Mouse (Mus musculus) intestine, postnatal 0 days (tissue): ENCODE results near the gene Cntnap1. TPM values are rescaled to one million over a fixed set of nuclear protein-coding genes. Genes with fewer than 3 reads are reported as not detected.

Source experiments
- ATAC-seq: fragments of 200-750 bp; cut with Nextera tagmentation; 2 replicates; pipeline ENCODE4 v1.8.0; 2017; ENCODE audit warnings: mild to moderate bottlenecking, moderate TSS enrichment, moderate library complexity
- H3K27ac ChIP-seq: fragments of 300-500 bp; sonication (generic); 2 replicates; pipeline ENCODE4 v1.5.1; 2014; ENCODE audit warnings: mild to moderate bottlenecking, low read depth, low read length, moderate library complexity
- H3K27me3 ChIP-seq: fragments of 300-500 bp; sonication (generic); replicated peaks from 2 replicates; pipeline ENCODE4 v1.6.1; 2014; ENCODE audit warnings: low read length, mixed read lengths; ENCODE audit not compliant: control insufficient read depth, insufficient read depth
- H3K36me3 ChIP-seq: fragments of 300-500 bp; sonication (generic); 2 replicates; pipeline ENCODE4 v1.6.1; 2014; ENCODE audit warnings: mild to moderate bottlenecking, moderate library complexity; ENCODE audit not compliant: control insufficient read depth, insufficient read depth
- H3K4me1 ChIP-seq: fragments of 300-500 bp; sonication (generic); replicated peaks from 2 replicates; pipeline ENCODE4 v1.6.1; 2014; ENCODE audit warnings: antibody characterized with exemption, low read length, mixed read lengths; ENCODE audit not compliant: control insufficient read depth, insufficient read depth
- H3K4me2 ChIP-seq: fragments of 300-500 bp; sonication (generic); replicated peaks from 2 replicates; pipeline ENCODE4 v1.6.1; 2014; ENCODE audit warnings: low read depth, mild to moderate bottlenecking, moderate library complexity
- H3K4me3 ChIP-seq: fragments of 300-500 bp; sonication (generic); 2 replicates; pipeline ENCODE4 v1.5.1; 2014; ENCODE audit warnings: low read depth, low read length
- H3K9ac ChIP-seq: fragments of 300-500 bp; sonication (generic); 2 replicates; pipeline ENCODE4 v1.6.1; 2014; ENCODE audit warnings: mild to moderate bottlenecking, low read depth, low read length
- H3K9me3 ChIP-seq: fragments of 300-500 bp; sonication (generic); 2 replicates; pipeline ENCODE4 v1.6.1; 2016; ENCODE audit warnings: mixed run types; ENCODE audit not compliant: control insufficient read depth
- CTCF ChIP-seq: sonication (generic); IDR thresholded peaks from 2 replicates; pipeline ENCODE4 v1.5.1; 2016; ENCODE audit warnings: low read depth, mild to moderate bottlenecking, control low read depth, antibody characterized with exemption, moderate library complexity
- WGBS: fragments of 180-500 bp; shearing (Covaris S2); extraction: QIAGEN DNeasy Blood & Tissue Kit; methylation state at CpG from one replicate; pipeline ENCODE4 v1.1.7; 2014; 5-methylcytosine and 5-hydroxymethylcytosine counted together
- polyA plus RNA-seq: library from polyadenylated mRNA; unstranded; fragments of >200 nt; fragmentation: Nextera tagmentation; extraction: Ambion mirVana; gene quantifications from 2 replicates; pipeline ENCODE4 v1.2.1, GENCODE M21; 2015

Cntnap1 gene
- polyA plus RNA-seq, 1 experiment from 2014 or later: 6.0 TPM

DNA sequence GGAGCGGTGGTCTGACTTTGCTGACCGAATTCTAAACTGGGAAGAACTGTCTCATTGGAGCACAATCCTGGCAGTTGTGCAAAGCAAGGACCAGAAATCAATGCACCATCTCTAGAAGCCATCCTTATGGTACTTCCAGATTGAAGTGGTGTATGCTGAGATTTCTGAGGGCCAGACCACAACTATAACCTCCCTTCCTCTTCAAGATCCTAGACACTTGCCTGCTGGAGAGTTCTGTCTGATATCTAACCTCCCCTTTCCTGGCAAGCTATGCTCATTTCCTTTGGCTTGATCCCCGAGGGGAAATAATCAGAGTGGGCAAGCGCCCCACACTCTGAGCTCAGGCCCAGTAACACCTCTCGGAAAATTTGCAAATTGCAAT is 2.1 kb downstream of the Cntnap1 start:
- H3K4me2 ChIP-seq: peak overlapping the region; percentile 93
- H3K4me1 ChIP-seq: peaks cover 26% of the 10 kb centered on the region

DNA sequence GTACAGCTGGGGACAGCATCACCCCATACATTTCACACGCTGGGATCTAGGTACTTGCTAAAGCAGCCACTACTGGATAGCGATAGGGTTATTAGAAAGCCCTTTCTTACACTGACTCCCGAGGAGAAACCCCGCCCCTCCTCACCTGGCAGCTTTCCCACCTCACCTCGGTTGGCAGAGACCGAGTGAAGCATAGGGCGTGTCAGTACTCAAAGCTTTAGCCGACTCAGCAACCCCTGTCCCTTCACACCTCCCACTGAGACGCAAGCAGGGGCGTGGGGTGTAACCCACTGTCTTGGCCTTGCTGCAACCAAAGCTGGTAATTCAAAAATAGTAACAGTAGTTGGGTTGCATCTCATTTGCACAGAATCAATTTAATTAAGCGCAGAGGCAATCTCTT is 2.8 kb downstream of the Cntnap1 start:
- Histone ChIP-seq H3K27me3 (peaks cover 12% of the 10 kb centered on the region), H3K27ac (no peak overlapping the region), H3K4me2 (peak overlapping the region; percentile 68), H3K4me1 (peaks cover 26% of the 10 kb centered on the region), H3K4me3 (no peak overlapping the region; the same call in 1 of the 2 replicates), H3K36me3 (0 out of 2 replicates have a peak, but pooled peaks cover 2% of the 10 kb centered on the region), H3K9ac (no peak overlapping the region), H3K9me3 (no peaks in the 10 kb centered on the region)
- TF ChIP-seq CTCF: no peak
- ATAC-seq: no peak
- WGBS: 9% methylated on average over 11 of the region's 11 CpGs

More for the DNA sequence above, 2.1 kb downstream of the Cntnap1 start:
- Histone ChIP-seq H3K9me3 (no peaks in the 10 kb centered on the region), H3K9ac (0 out of 2 replicates have a peak overlapping the region, but pooled peaks have one; percentile 45), H3K36me3 (peaks cover 9% of the 10 kb centered on the region), H3K4me3 (peak overlapping the region; percentile 79), H3K27ac (peak overlapping the region; percentile 17), H3K27me3 (peaks cover 11% of the 10 kb centered on the region)
- no peak for TF ChIP-seq CTCF
- ATAC-seq: no peak
- 19% methylated on average over 5 of the region's 5 CpGs for WGBS

DNA sequence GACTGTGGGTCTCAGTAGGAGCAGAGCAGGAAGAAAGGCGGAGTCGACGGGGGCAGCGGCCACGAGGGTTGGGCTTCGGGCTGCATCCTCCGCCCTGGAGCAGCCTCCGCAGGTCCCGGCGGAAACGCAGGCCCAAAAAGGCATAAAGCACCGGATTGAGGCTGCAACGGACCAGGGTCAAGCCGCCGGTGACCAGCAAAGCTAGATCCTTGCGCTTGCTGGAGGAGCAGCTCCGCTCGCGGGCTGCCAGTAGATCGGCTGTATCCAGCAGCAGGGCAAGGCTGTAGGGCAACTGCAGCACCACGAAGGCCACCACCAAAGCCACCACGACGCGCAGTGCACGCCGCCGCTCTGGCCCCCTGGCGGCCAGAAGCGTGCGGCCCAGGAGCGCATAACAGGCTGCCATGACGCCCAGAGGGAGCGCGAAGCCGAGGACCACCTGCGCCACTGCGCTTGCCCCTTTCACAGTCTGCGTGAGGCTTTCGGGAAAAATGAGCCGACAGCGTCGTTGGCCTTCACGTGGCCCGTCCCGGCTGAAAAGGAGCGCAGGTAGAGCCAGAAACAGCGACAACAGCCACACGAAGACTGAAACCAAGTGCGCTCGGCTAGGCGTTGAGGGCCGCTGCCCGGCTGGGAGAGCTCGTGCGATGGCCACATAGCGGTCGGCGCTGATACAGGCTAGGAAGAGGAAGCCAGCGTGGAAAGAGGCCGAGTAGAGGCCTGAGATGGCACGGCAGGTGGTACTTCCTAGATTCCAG is 3.5 kb downstream of the Cntnap1 start:
- WGBS: 3% methylated on average over 61 of the region's 61 CpGs
- no peaks in the 10 kb centered on the region for H3K9me3 ChIP-seq
- no peaks in the 10 kb centered on the region for H3K36me3 ChIP-seq
- peak overlapping the region; percentile 11 for H3K9ac ChIP-seq
- peak; percentile 53 for ATAC-seq
- TF ChIP-seq CTCF: peak; percentile 97
- peak overlapping the region; percentile 28 for H3K4me3 ChIP-seq
- H3K27me3 ChIP-seq: peaks cover 12% of the 10 kb centered on the region
- peaks cover 22% of the 10 kb centered on the region for H3K4me1 ChIP-seq
- H3K4me2 ChIP-seq: peak overlapping the region; percentile 68
- peak overlapping the region; percentile 28; the same call in 1 of the 2 replicates for H3K27ac ChIP-seq

DNA sequence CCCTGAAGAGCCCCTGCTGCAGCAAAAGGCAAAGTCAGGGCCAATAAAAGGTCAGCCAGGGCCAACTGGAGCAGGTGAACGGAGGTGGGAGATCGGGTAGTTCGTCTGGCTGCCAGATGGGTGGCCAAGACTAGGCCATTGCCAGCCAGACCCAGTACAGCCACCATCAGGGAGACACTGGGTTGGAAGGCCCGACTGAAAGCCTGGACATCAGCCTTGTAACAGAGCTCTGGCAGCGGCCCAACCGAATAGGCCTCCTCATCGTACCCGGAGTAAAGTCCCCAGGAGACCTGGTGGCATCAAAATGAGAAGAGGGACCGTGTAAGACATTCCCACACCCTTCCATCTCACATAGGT is 4.0 kb downstream of the Cntnap1 start:
- peaks cover 16% of the 10 kb centered on the region for H3K4me1 ChIP-seq
- peaks cover 12% of the 10 kb centered on the region for H3K27me3 ChIP-seq
- H3K27ac ChIP-seq: no peak overlapping the region
- H3K36me3 ChIP-seq: no peaks in the 10 kb centered on the region
- ATAC-seq: no peak
- H3K4me3 ChIP-seq: peak overlapping the region; percentile 28
- peak overlapping the region; percentile 68 for H3K4me2 ChIP-seq
- no peak for TF ChIP-seq CTCF
- peak overlapping the region; percentile 11; the same call in 1 of the 2 replicates for H3K9ac ChIP-seq
- 45% methylated on average over 9 of the region's 9 CpGs for WGBS
- no peaks in the 10 kb centered on the region for H3K9me3 ChIP-seq

DNA sequence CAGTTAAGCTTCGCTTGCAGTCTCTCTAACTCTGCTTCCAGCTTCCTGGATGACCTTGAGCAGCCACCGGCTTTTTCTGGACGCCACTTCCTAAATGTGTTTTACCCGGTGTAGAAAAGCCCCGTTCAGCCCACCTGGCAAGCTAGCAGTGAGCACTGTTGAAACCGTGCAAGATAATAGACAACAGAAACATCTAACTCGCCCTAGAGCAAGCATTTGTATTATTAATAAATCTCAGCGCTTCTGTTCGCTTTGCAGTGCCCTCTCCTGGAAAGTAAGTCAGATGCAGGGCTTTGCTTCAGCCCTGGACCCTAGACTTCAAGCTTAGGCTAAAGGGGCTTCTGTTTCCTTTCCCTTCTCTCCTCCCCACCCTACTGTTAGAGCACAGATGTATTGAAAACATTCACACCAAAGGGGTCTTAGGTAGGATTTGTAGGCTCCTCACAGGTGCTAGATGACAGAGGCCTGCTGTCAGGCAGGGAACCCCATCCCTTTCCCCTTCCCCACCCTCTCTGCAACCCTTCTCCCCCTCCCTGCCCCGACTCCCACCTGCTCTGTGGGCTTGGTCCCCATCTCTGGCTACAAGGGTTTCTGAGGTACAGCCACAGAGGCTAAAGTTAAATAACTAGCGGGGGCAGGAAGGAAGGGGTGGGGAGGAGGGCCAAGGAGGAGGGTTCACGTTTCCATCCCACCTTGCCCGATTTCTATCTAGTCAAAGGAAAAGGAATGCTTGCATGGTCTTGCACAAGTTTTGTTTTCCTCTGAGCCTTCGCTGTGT is 4.7 kb downstream of the Cntnap1 start, which contains the start of gene Ccr10:
TSS of gene Ccr10 (minus strand) at position 593 of the 778 bp plus-strand sequence.
- Histone ChIP-seq H3K36me3 (no peaks in the 10 kb centered on the region), H3K9me3 (no peaks in the 10 kb centered on the region), H3K27me3 (peaks cover 12% of the 10 kb centered on the region), H3K4me1 (peaks cover 11% of the 10 kb centered on the region), H3K27ac (no peak within 1 kb of the TSS), H3K4me2 (peak within 1 kb of the TSS; percentile 68), H3K4me3 (peak within 1 kb of the TSS; percentile 28), H3K9ac (peak within 1 kb of the TSS; percentile 42)
- WGBS: 38% methylated on average over 14 of the region's 14 CpGs
- TF ChIP-seq CTCF: peak; percentile 65
- no peak for ATAC-seq

DNA sequence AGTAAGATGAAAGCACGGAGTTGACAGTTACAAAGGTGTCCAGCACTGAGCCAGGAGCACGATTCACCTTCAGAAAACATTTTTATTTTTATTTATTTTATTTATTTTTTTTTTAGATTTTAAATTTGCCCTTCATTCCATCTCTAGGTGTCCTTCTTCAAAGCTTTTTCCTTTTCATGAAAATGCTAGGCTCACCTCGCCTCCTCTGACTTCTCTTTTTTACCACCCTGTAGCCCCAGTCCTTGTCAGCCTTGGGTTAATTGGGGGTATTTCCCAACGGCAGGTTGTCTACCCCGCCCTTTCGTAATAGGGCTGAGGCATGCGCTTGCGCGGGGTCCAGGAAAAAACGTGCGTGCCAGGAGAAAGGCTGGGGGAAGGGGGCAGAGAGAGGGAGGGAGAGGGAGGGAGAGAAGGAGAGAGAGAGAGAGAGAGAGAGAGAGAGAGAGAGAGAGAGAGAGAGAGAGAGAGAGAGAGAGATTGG is 5.4 kb downstream of the Cntnap1 start:
- WGBS: 10% methylated on average over 11 of the region's 11 CpGs
- no peak overlapping the region for H3K27ac ChIP-seq
- H3K36me3 ChIP-seq: no peaks in the 10 kb centered on the region
- peak overlapping the region; percentile 60 for H3K4me2 ChIP-seq
- H3K9ac ChIP-seq: peak overlapping the region; percentile 42; the same call in 1 of the 2 replicates
- peak overlapping the region; percentile 20; the same call in 1 of the 2 replicates for H3K4me3 ChIP-seq
- no peak for ATAC-seq
- peaks cover 16% of the 10 kb centered on the region for H3K27me3 ChIP-seq
- no peak for TF ChIP-seq CTCF
- peaks cover 11% of the 10 kb centered on the region for H3K4me1 ChIP-seq
- no peaks in the 10 kb centered on the region for H3K9me3 ChIP-seq
